Mouse (Mus musculus) midbrain, embryonic 10.5 days (tissue): Measurements from ENCODE around the gene Fam193a. TPM values are rescaled to one million over a fixed set of nuclear protein-coding genes. Genes with fewer than 3 reads are reported as not detected.

Source experiments
- DNase-seq: peaks from one replicate; pipeline ENCODE4 v3.0.0-alpha.2; 2017; ENCODE audit warnings: low spot score
- H3K27ac ChIP-seq: fragments of 300-500 bp; sonication (generic); replicated peaks from 2 replicates; pipeline ENCODE4 v1.5.1; 2016; ENCODE audit warnings: mild to moderate bottlenecking
- H3K27me3 ChIP-seq: fragments of 300-500 bp; sonication (generic); 2 replicates; pipeline ENCODE4 v1.6.1; 2016; ENCODE audit warnings: low read depth, mild to moderate bottlenecking; ENCODE audit not compliant: poor library complexity, severe bottlenecking
- H3K36me3 ChIP-seq: fragments of 300-500 bp; sonication (generic); 2 replicates; pipeline ENCODE4 v1.6.1; 2016; ENCODE audit warnings: mild to moderate bottlenecking, moderate library complexity
- H3K4me1 ChIP-seq: fragments of 300-500 bp; sonication (generic); 2 replicates; pipeline ENCODE4 v1.6.1; 2016
- H3K4me3 ChIP-seq: fragments of 300-500 bp; sonication (generic); 2 replicates; pipeline ENCODE4 v1.5.1; 2016; ENCODE audit warnings: mild to moderate bottlenecking, moderate library complexity
- H3K9me3 ChIP-seq: fragments of 300-500 bp; sonication (generic); replicated peaks from 2 replicates; pipeline ENCODE4 v1.6.1; 2016; ENCODE audit warnings: mild to moderate bottlenecking
- WGBS: fragments of 180-500 bp; shearing (Covaris S2); methylation state at CpG from one replicate; pipeline ENCODE4 v1.1.7; 2016; 5-methylcytosine and 5-hydroxymethylcytosine counted together
- polyA plus RNA-seq: library from polyadenylated mRNA; unstranded; fragments of >200 nt; fragmentation: Nextera tagmentation; extraction: Ambion mirVana; gene quantifications from 2 replicates; pipeline ENCODE4 v1.2.1, GENCODE M21; 2016

The Fam193a gene
- polyA plus RNA-seq: 12.1 and 13.9 TPM in 2 replicates

DNA sequence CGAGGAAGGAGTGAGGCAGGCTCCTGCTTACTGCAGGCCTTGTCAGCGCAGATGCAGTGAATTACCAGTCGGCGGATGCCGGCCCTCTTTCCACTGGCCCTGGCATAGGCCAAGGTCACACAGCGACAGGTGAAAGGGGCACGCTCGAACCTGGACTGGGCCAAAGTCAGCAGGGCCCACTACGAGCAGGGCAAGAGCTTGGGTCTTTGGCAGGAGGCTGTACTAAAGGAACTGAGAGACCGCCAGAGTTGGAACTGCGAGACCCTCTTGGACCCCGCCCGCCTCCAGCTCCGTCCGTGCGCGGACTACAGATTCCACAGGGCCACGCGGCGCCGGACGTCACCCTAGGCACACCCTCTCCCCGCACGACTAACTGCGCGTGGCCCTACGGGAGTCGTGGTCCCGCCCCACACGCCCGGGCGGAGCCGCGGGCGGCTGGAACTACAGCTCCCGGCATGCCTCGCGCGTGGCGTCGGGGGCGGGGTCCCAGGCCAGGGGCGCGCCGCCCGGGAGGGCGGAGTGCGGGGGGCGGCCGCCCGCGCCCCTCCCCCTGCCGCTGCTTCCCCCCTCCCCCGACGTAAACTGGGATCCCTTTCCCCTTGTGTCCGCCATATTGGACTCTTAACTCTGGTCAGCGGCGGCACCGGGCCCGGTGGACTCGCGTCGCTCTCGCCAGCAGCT is at the start of gene Fam193a:
Gene Fam193a, plus strand, starts transcription at position 593 of the 681 bp plus-strand sequence.
- H3K9me3 ChIP-seq: no peaks in the 10 kb centered on the region
- 0% methylated on average over 58 of the region's 64 CpGs for WGBS
- H3K4me1 ChIP-seq: peaks cover 31% of the 10 kb centered on the region
- H3K27ac ChIP-seq: peak within 1 kb of the TSS; percentile 90
- H3K4me3 ChIP-seq: peak within 1 kb of the TSS; percentile 93
- H3K36me3 ChIP-seq: peaks cover 17% of the 10 kb centered on the region
- peak; percentile 96 for DNase-seq
- H3K27me3 ChIP-seq: no peaks in the 10 kb centered on the region

DNA sequence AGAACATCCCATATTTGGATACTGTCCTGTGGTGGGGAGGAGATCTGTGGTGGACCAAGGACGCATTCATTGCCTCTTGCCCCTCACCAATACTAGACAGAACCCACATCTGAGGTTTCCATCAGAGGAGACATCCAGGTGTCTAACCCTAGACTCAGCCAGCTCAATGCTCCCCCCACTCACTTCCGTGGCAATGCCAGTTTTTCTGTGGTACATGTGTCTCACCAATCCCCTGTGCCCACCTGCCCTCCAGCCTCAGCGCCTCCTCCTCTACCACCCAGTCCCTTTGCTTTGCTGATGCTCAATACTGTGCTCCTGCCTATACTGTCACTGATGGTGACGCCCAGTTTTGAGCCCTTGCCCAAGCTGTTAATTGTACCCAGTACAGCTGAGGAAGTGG is 48.5 kb upstream of the Fam193a start:
- H3K4me1 ChIP-seq: peaks cover 4% of the 10 kb centered on the region
- no peak overlapping the region for H3K27ac ChIP-seq
- no peaks in the 10 kb centered on the region for H3K9me3 ChIP-seq
- H3K27me3 ChIP-seq: no peaks in the 10 kb centered on the region
- no peaks in the 10 kb centered on the region for H3K36me3 ChIP-seq
- 77% methylated on average over 4 of the region's 4 CpGs for WGBS
- no peak overlapping the region for H3K4me3 ChIP-seq
- no peak for DNase-seq

DNA sequence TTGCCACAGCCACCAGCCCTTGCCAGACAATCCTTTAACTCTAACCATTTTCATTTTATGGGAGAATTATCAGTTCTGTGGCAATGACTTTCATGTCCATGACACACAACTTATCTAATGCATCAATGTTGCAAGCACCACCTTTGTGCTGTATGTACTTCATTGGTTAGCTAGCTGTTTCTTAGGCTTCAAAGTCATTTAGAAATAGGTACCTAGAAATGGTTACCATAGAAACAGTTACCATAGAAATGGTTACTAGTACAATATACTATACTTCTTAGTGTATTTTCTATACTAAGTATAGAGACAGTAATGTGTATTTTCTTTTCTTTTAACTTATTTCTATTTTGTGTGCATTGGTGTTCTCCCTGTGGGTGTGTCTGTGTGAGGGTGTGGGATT is 44.4 kb upstream of the Fam193a start:
- H3K27me3 ChIP-seq: no peaks in the 10 kb centered on the region
- no peaks in the 10 kb centered on the region for H3K36me3 ChIP-seq
- no peak overlapping the region for H3K27ac ChIP-seq
- peaks cover 15% of the 10 kb centered on the region for H3K4me1 ChIP-seq
- no peak overlapping the region for H3K4me3 ChIP-seq
- DNase-seq: no peak
- H3K9me3 ChIP-seq: peaks cover 3% of the 10 kb centered on the region; the same call in 1 of the 2 replicates

DNA sequence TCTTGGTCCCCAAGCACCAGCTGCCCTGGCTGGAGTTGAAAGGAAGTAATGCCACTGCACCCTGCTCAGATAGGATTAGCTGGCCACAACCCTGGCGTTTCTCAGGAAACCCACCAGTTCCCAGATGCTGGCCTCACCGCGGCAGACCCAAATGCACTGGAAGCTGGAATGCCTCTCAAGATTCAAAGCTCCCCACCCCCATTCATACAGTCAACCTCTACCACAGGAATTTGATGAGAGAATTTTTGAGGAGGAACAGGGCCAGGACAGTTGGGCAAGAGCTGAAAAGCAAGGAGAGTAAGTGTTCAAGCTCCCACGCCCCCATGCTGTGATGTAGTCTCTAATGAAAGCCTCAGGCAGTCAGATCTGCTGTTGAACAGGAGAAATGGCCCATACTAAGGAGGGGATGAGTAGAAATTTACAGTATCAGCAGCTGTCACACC is 43.5 kb upstream of the Fam193a start:
- peak; percentile 29 for DNase-seq
- 21% methylated on average over 4 of the region's 4 CpGs for WGBS
- H3K4me3 ChIP-seq: peak overlapping the region; percentile 46; the same call in 1 of the 2 replicates
- peaks cover 15% of the 10 kb centered on the region for H3K4me1 ChIP-seq
- H3K9me3 ChIP-seq: peaks cover 3% of the 10 kb centered on the region; the same call in 1 of the 2 replicates
- no peaks in the 10 kb centered on the region for H3K27me3 ChIP-seq
- H3K27ac ChIP-seq: peak overlapping the region; percentile 84
- H3K36me3 ChIP-seq: no peaks in the 10 kb centered on the region

DNA sequence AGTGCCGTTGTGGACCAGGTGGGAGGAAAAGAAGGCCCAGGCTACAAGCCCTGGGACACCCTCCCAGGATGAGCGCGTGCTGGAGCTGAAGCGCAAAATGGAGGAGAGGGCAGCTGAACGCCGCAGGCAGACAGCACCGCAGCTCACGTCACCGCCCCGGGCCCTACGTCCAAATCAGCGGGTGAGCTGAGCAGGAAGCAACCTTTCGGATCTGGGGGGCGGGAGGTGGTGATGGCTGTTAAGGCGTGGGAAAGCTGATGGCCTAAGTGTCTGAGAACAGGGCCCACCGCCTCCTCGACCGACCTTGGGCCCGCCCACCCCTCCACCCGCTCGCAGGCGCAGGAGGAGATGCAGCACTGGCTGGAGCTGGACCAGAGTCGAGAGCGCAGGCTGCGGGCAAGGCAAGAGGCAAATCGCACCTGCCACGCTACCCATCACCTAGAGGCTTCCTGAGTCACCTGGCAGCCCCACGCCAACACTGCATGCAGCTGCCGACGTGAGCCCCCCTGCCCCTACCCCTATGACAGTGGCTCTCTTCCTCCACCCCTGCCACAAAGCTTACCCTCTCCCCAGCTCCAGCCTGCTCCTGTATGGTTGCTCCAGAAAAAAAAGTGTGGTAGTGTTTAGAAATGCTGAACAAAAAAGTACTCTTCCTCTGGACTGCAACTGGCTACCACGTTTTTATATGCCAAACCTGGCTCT is 42.7 kb upstream of the Fam193a start:
- Histone ChIP-seq H3K27ac (peak overlapping the region; percentile 84), H3K4me3 (peak overlapping the region; percentile 46), H3K36me3 (no peaks in the 10 kb centered on the region), H3K4me1 (peaks cover 15% of the 10 kb centered on the region), H3K9me3 (peaks cover 3% of the 10 kb centered on the region; the same call in 1 of the 2 replicates), H3K27me3 (no peaks in the 10 kb centered on the region)
- 18% methylated on average over 31 of the region's 31 CpGs for WGBS
- DNase-seq: peak; percentile 52

DNA sequence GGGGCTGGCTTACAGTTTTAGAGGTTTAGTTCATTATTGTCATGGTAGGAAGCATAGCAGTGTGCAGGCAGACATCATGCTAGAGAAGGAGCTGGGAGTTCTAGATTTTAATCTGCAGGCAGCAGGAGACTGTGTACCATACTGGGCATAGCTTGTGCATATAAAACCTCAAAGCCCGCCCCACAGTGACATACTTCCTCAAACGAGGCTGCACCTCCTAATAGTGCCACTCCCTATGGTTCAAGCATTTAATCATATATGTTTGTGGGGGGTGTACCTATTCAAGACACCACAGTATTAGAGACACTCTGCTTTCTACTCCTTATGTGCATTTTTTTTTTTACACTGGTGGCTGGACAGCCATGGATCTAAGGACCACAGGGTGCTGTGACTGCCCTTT is 39.6 kb upstream of the Fam193a start:
- peaks cover 3% of the 10 kb centered on the region; the same call in 1 of the 2 replicates for H3K36me3 ChIP-seq
- H3K27me3 ChIP-seq: no peaks in the 10 kb centered on the region
- H3K27ac ChIP-seq: no peak overlapping the region
- no peak for DNase-seq
- H3K9me3 ChIP-seq: peaks cover 3% of the 10 kb centered on the region; the same call in 1 of the 2 replicates
- peaks cover 16% of the 10 kb centered on the region for H3K4me1 ChIP-seq
- no peak overlapping the region for H3K4me3 ChIP-seq
- WGBS: 92% methylated on average over 2 of the region's 2 CpGs

DNA sequence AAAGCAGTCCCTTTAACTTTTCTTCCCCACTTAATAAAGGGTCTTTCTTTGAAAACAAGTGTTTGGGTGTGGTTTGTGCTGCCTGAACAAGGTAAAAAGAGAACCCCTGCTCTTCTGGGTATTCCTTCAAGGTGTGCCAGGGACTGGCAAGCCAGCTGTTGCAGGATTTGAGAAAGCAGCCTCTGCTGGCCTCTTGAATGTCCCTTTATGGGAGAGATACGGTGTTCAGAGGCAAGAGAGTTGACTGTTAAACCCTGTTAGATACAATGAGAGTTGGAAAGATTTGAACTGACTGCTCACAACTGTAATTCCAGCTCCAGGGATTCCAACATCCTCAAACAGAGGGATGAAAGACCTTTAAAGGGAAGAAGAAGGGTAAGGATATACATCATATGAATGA is 35.7 kb upstream of the Fam193a start:
- DNase-seq: no peak
- Histone ChIP-seq H3K27ac (no peak overlapping the region), H3K4me3 (no peak overlapping the region), H3K36me3 (peaks cover 13% of the 10 kb centered on the region), H3K4me1 (peaks cover 21% of the 10 kb centered on the region), H3K27me3 (no peaks in the 10 kb centered on the region), H3K9me3 (peaks cover 3% of the 10 kb centered on the region; the same call in 1 of the 2 replicates)
- 90% methylated on average over 1 of the region's 1 CpGs for WGBS

DNA sequence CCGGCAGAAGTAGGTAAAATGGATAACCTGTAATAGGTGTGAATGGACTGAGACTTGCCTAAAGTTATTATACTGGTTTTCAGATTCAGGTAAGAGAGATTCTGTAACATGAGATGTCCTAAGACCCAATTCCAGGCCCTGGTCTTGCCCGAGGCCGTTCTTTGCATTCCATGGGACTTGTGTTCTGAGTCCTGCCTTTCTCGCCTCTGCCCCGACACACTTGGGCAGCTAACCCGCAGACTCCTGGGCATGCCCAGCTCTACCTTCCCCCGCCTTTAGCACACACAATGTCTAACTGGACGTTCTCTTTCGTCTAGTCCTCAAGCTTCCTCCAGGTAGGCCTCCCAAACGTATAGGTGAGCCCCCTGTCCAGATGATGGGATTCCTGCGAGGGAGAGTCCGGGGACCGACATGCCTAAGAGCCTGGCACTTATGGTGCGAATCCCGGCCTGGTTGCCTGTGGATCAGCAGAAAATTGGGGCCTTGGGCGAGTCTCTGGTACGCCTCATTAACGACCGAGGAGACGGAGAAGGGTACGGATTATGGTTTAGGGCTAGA is 34.1 kb upstream of the Fam193a start:
- peak overlapping the region; percentile 89 for H3K4me3 ChIP-seq
- no peaks in the 10 kb centered on the region for H3K9me3 ChIP-seq
- DNase-seq: no peak
- H3K27ac ChIP-seq: peak overlapping the region; percentile 97
- 3% methylated on average over 21 of the region's 21 CpGs for WGBS
- H3K4me1 ChIP-seq: peaks cover 21% of the 10 kb centered on the region
- H3K27me3 ChIP-seq: no peaks in the 10 kb centered on the region
- H3K36me3 ChIP-seq: peaks cover 25% of the 10 kb centered on the region

DNA sequence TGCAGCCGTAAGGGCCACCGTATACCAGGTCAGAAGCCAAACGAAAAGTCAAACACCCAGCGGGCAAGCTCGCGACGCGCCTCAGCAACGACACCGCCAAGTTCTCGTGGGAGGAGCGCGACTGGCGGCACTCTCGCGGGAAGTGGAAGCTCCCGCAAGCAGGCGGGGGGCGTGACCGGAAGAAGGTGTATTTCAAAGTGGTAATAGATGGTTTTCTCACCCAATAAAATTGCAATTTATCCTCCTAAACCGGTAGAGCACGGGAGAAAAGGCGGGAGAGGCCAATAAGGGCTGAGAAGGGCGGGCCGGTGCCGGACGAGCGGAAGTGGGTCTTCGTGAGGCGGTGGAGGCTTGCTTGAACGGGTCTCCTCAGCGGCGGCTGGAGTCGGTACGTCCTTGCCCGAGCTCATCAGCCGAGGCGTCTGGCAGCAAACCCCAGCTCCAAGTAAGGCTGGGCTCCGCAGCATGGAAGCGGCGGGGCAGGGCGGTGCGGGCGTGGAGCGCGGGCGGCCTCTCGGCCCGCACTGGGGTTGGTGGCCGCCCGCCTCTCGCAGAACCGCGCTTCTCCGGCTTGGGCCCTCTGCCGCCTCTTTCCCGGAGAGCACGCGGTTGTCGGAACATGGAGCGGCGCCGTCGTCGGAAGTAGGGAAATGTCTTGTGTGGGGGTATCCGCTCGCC is 33.5 kb upstream of the Fam193a start, which contains the start of gene Rnf4:
Gene Rnf4, plus strand, starts transcription at position 193 of the 678 bp plus-strand sequence.
- no peaks in the 10 kb centered on the region for H3K27me3 ChIP-seq
- H3K9me3 ChIP-seq: no peaks in the 10 kb centered on the region
- WGBS: under 1% methylated on average over 67 of the region's 67 CpGs
- peak within 1 kb of the TSS; percentile 89 for H3K4me3 ChIP-seq
- peaks cover 25% of the 10 kb centered on the region for H3K36me3 ChIP-seq
- DNase-seq: peak; percentile 99
- peaks cover 21% of the 10 kb centered on the region for H3K4me1 ChIP-seq
- peak within 1 kb of the TSS; percentile 97 for H3K27ac ChIP-seq

DNA sequence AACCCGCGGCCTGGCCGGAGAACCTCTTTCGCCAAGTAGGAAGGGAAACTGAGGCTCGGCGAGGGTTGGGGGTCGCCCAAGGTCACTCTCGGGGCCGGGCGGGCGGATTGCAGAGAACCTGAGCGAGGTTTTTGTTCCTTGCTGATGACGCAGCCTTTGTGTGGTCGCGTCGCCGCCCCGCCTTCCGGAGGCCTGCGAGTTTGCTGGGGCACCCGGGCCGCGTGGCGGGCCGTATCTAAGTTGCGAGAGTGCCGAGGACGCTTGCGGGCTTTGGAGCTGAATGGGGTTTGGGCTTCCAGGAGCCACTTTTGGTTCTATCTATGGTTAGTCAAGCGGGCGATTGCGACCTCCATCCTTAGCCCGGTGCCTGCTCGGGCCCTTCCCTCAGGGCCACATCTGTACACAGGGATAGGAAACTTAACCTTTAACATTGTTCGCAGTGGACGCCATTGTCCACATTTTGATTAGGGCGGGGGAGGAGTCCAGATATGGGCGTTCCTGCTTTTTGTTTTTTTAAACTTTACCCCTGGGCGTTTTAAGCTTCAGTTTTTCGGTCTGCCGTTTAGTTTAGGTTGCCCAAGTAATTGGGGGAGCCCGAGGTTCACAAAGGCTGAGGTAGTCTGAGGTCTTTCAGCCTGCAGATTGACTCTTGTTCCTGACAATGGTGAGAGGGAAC is 32.8 kb upstream of the Fam193a start:
- under 1% methylated on average over 42 of the region's 42 CpGs for WGBS
- Histone ChIP-seq H3K4me3 (peak overlapping the region; percentile 89), H3K4me1 (peaks cover 21% of the 10 kb centered on the region), H3K27ac (peak overlapping the region; percentile 97), H3K27me3 (no peaks in the 10 kb centered on the region), H3K9me3 (no peaks in the 10 kb centered on the region), H3K36me3 (peaks cover 25% of the 10 kb centered on the region)
- peak; percentile 80 for DNase-seq

DNA sequence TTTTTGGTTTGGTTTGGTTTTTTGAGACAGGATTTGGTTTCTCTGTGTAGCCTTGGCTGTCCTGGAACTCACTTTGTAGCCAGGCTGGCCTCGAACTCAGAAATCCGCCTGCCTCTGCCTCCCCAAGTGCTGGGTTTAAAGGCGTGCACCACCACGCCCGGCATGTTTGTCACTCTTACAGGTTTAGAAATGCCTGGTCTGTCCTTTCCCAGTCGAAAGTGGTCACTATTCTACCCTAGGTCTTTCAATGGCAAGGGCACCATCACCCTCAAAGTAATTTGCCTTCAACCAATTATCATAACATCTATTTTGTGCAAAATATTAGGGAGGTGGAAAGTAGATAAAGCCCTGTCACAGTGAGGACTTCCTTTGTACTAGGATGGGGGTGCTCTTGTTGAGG is 29.5 kb upstream of the Fam193a start:
- Histone ChIP-seq H3K9me3 (no peaks in the 10 kb centered on the region), H3K27ac (no peak overlapping the region), H3K4me3 (no peak overlapping the region), H3K4me1 (peaks cover 19% of the 10 kb centered on the region), H3K27me3 (no peaks in the 10 kb centered on the region), H3K36me3 (peaks cover 49% of the 10 kb centered on the region)
- no peak for DNase-seq
- 96% methylated on average over 6 of the region's 6 CpGs for WGBS

DNA sequence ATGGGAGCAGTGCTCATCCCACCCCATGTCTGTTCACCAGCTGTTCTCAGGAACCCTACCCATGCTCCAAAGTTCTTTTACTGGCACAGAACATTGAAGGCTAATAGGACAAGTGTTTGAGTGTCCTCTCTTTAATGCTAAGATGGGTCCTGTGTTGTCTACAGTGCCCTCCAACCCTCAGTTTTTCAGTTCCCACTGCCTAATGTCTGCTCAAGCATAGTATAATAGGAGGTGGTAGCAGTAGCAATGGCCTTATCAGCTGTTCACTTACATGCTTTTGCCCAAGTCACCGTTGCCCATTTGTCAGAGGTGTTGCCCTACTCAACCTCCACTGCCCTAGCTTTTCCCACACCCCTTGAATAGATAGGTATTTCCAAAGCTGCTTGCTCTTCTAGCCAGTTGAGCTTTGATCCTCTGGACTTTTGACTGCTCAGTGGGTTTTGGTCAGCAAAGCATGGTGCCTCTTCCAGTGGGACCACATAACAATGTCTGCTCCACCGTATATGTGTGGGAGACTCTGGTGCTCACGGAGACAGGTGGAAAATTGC is 17.6 kb upstream of the Fam193a start:
- H3K36me3 ChIP-seq: peaks cover 100% of the 10 kb centered on the region
- 99% methylated on average over 3 of the region's 3 CpGs for WGBS

More for the DNA sequence above, 17.6 kb upstream of the Fam193a start:
- DNase-seq: no peak
- Histone ChIP-seq H3K27me3 (no peaks in the 10 kb centered on the region), H3K9me3 (no peaks in the 10 kb centered on the region), H3K4me3 (no peak overlapping the region), H3K27ac (no peak overlapping the region), H3K4me1 (no peaks in the 10 kb centered on the region)
